Mouse (Mus musculus) heart, embryonic 14.5 days (tissue): ENCODE data around the gene Thnsl2. TPM values are rescaled to one million over a fixed set of nuclear protein-coding genes. Genes with fewer than 3 reads are reported as not detected.

Experiments
- ATAC-seq: fragments of 200-750 bp; cut with Nextera tagmentation; 2 replicates; pipeline ENCODE4 v1.8.0; 2017; ENCODE audit warnings: low read depth, moderate TSS enrichment; ENCODE audit not compliant: insufficient number of reproducible peaks, insufficient read depth, low FRiP score
- H3K27ac ChIP-seq, 2 experiments: fragments of 200-500 bp in 1 of 2; fragments of 300-500 bp in 1 of 2; sonication (generic) in 1 of 2; replicated peaks in 1 of 2; 2 replicates each; pipeline ENCODE4 v1.5.1; 2012 to 2014; ENCODE audit warnings: low read depth in 2 of 2, low read length in 2 of 2, control low read depth in 1 of 2, mild to moderate bottlenecking in 1 of 2, mixed read lengths in 1 of 2; ENCODE audit not compliant: control insufficient read depth in 1 of 2, insufficient read depth in 1 of 2
- H3K27me3 ChIP-seq: fragments of 300-500 bp; sonication (generic); 2 replicates; pipeline ENCODE4 v1.6.1; 2014; ENCODE audit warnings: mild to moderate bottlenecking, low read length, control low read depth; ENCODE audit not compliant: control insufficient read depth, insufficient read depth
- H3K36me3 ChIP-seq: fragments of 300-500 bp; sonication (generic); 2 replicates; pipeline ENCODE4 v1.6.1; 2014; ENCODE audit warnings: mild to moderate bottlenecking, control low read depth, low read length, mixed read lengths; ENCODE audit not compliant: control insufficient read depth, insufficient read depth
- H3K4me1 ChIP-seq, 2 experiments: fragments of 200-500 bp in 1 of 2; fragments of 300-500 bp in 1 of 2; sonication (generic) in 1 of 2; 2 replicates each; pipeline ENCODE4 v1.6.1; 2012 to 2014; ENCODE audit warnings: low read length in 2 of 2, control low read depth in 1 of 2, mixed read lengths in 1 of 2; ENCODE audit not compliant: control insufficient read depth in 2 of 2, insufficient read depth in 2 of 2
- H3K4me2 ChIP-seq: fragments of 300-500 bp; sonication (generic); 2 replicates; pipeline ENCODE4 v1.6.1; 2014; ENCODE audit warnings: mild to moderate bottlenecking, low read length
- H3K4me3 ChIP-seq, 2 experiments: fragments of 200-500 bp in 1 of 2; fragments of 300-500 bp in 1 of 2; sonication (generic) in 1 of 2; 2 replicates each; pipeline ENCODE4 v1.5.1; 2012 to 2014; ENCODE audit warnings: low read length in 2 of 2, mild to moderate bottlenecking in 2 of 2, control low read depth in 1 of 2, low read depth in 1 of 2, moderate library complexity in 1 of 2; ENCODE audit not compliant: control insufficient read depth in 1 of 2, insufficient read depth in 1 of 2
- H3K9ac ChIP-seq: fragments of 300-500 bp; sonication (generic); 2 replicates; pipeline ENCODE4 v1.6.1; 2014; ENCODE audit warnings: mild to moderate bottlenecking, low read length
- H3K9me3 ChIP-seq: fragments of 300-500 bp; sonication (generic); 2 replicates; pipeline ENCODE4 v1.6.1; 2016; ENCODE audit warnings: low read length, control low read depth; ENCODE audit not compliant: control insufficient read depth
- WGBS: fragments of 180-500 bp; shearing (Covaris S2); extraction: QIAGEN DNeasy Blood & Tissue Kit; methylation state at CpG from one replicate; pipeline ENCODE4 v1.1.7; 2014; 5-methylcytosine and 5-hydroxymethylcytosine counted together
- polyA plus RNA-seq: library from polyadenylated mRNA; unstranded; fragments of >200 nt; fragmentation: Nextera tagmentation; extraction: Ambion mirVana; gene quantifications from 2 replicates; pipeline ENCODE4 v1.2.1, GENCODE M21; 2014

Gene Thnsl2
- polyA plus RNA-seq, 1 experiment from 2014 or later = 6.0 TPM

- 78% methylated on average over 11 of the region's 11 CpGs for WGBS
- Histone ChIP-seq H3K4me3 (no peak overlapping the region), H3K36me3 (no peaks in the 10 kb centered on the region), H3K4me2 (no peak overlapping the region), H3K9ac (no peak overlapping the region), H3K27ac (no peak overlapping the region), H3K27me3 (no peaks in the 10 kb centered on the region), H3K9me3 (peaks cover 5% of the 10 kb centered on the region), H3K4me1 (no peaks in the 10 kb centered on the region)
- no peak for ATAC-seq
Measured at GRCm38 (mm10) chr6:71082084-71082483, 62.2 kb downstream of the Thnsl2 start.

DNA sequence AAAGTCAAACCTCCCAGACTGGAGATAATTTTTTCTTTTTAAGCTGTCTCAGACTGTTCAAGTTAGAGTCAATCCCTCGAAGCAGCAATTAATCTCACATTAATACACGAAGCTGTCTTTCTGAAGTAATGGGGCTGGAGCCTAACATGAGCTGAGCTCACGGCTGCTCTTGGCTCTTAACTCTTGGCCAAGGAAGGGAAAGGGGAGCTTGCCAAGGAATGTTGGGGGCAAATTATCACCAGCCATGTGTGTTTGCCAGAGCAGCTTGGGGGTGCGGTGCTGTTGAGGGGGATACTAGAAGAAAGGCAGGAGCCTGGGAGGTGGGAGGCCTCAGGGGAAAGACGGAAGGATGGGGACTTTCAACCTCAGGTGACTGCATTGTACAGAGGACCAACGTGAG lies 63.0 kb downstream of the Thnsl2 start:
- 68% methylated on average over 6 of the region's 6 CpGs for WGBS
- no peak for ATAC-seq
- Histone ChIP-seq H3K27me3 (no peaks in the 10 kb centered on the region), H3K4me3 (no peak overlapping the region), H3K27ac (no peak overlapping the region), H3K4me2 (no peak overlapping the region), H3K9ac (no peak overlapping the region), H3K36me3 (no peaks in the 10 kb centered on the region), H3K9me3 (no peaks in the 10 kb centered on the region), H3K4me1 (no peaks in the 10 kb centered on the region)

Other genes with a start within 250 kb of the Thnsl2 start
- not detected in 2 replicates for gene Tex37, start 225.5 kb downstream of the Thnsl2 start, polyA plus RNA-seq
- gene Foxi3, start 187.9 kb downstream of the Thnsl2 start, polyA plus RNA-seq = not detected in 2 replicates
- gene Fabp1, start 55.4 kb upstream of the Thnsl2 start, polyA plus RNA-seq = not detected in 2 replicates
- 65.1 and 69.2 TPM in 2 replicates for gene Krcc1, start 127.2 kb upstream of the Thnsl2 start, polyA plus RNA-seq
- 136 and 147 TPM in 2 replicates for gene Smyd1, start 177.8 kb upstream of the Thnsl2 start, polyA plus RNA-seq
- 0.14 TPM in 1 of 2 replicates, not detected in the other for gene Cd8b1, start 178.3 kb upstream of the Thnsl2 start, polyA plus RNA-seq
- gene Cd8a, start 229.0 kb upstream of the Thnsl2 start, polyA plus RNA-seq = not detected in 2 replicates